Mouse (Mus musculus) mature B cell (primary cell): Measurements from ENCODE around the gene Psme2b.
"Not testable (repeated sequence)": the region's sequence is repeated elsewhere in the genome, so short reads cannot be mapped to it uniquely, and the experiment has no call there.

Experiments
- in situ Hi-C: fragments of 300-500 bp; cut with MboI; formaldehyde crosslinking; loops from 2 replicates; pipeline ENCODE4 v1.14.3; 2019

The Psme2b gene

DNA sequence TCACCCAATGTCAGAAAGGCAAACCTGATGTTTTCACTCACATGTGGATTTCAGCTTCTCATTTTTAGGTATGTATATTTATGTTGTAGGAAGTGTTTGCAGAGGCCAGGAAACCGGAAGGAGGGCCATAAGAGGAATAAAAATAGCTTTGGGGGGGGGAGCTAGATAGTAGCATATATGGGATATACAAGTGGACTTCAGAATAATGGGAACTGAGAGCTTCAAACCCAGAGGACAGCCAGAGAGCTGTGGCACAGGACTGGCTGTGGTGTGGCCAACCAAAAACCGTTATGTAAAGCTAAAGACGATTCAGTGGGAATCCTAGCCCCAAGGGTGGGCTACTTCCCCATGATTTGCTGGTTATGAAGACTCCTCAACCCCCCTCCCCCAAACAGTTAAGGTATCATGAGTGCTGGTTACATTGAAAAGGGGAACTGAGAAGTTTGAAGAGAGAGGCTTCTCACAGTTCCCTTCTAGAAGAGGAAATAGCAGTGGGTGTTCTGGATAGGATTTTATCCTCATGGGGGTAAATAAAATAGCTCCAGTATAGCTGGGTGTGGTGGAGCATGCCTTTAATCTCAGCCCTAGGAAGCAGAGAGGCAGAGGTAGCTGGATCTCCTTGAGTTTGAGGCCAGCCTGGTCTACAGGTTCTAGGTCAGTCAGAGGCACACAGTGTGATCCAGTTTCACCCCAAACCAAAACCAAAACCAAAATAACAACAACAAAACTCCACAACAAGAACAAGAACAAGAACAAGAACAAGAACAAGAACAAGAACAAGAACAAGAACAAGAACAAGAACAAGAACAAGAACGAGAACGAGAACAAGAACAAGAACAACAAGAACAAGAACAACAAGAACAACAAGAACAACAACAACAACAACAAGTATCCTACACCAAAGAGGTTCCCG, 45.1 kb downstream of the Psme2b start:
- in situ Hi-C loops: not testable (repeated sequence)

DNA sequence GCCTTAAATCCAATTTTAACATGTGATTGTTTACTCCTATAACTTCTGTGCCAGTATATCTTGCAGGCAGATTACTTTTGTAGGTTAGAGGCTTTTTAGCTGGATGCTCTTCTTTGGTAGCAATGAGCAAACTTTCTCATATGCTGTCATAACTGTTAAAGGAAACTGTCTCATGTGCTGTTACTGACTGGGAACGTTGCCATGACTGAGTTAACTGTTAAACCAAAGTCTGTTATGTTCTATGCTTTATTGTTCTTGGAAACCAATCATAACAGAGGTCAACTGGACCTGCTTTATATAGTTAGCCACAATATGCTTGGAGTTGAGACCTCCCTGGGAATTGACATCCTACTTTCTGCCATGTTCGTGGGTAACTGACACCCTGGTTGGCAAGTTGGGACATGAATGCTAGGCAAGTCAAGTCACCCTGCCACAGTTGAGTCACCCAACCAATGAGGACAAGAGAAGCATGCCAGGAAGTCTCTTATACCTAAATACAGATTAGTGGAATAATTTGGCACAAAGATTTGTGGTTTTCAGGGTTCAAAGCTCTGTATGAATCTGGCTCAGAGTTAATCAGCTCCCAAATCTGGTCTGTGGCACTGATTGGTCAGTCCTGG, 47.1 kb downstream of the Psme2b start:
- in situ Hi-C loops: no loop called here
